Mouse (Mus musculus) olfactory bulb, adult 2 months (tissue): ENCODE measurements around the gene Ube2o. TPM values are rescaled to one million over a fixed set of nuclear protein-coding genes. Genes with fewer than 3 reads are reported as not detected.

Experiments used
- H3K27ac ChIP-seq: fragments of 200-500 bp; 2 replicates; pipeline ENCODE4 v1.5.1; 2012; ENCODE audit warnings: low read depth, low read length; ENCODE audit not compliant: insufficient read depth
- H3K4me1 ChIP-seq: fragments of 200-500 bp; 2 replicates; pipeline ENCODE4 v1.6.1; 2012; ENCODE audit warnings: low read length; ENCODE audit not compliant: control insufficient read depth, insufficient read depth
- H3K4me3 ChIP-seq: fragments of 200-500 bp; 2 replicates; pipeline ENCODE4 v1.5.1; 2012; ENCODE audit warnings: mild to moderate bottlenecking, low read depth, low read length, moderate library complexity; ENCODE audit not compliant: insufficient read depth
- CTCF ChIP-seq: fragments of 200-500 bp; IDR thresholded peaks from 2 replicates; pipeline ENCODE4 v1.5.1; 2012; ENCODE audit warnings: low read depth, mild to moderate bottlenecking, low read length, moderate library complexity; ENCODE audit not compliant: insufficient read depth
- POLR2A ChIP-seq: fragments of 200-500 bp; IDR thresholded peaks from 2 replicates; pipeline ENCODE4 v1.6.1; 2012; ENCODE audit warnings: mild to moderate bottlenecking, low read depth, low read length, moderate library complexity; ENCODE audit not compliant: insufficient read depth
- WGBS: fragments of 180-500 bp; shearing (Covaris S2); methylation state at CpG from one replicate; pipeline ENCODE4 v1.1.7; 2018; 5-methylcytosine and 5-hydroxymethylcytosine counted together
- polyA plus RNA-seq: library from polyadenylated mRNA; stranded (reverse); fragments of >200 nt; gene quantifications from 2 replicates; pipeline ENCODE4 v1.2.4, GENCODE M21; 2012; ENCODE audit warnings: low replicate concordance; ENCODE audit not compliant: missing spikeins, insufficient read depth, insufficient read length

The Ube2o gene
- polyA plus RNA-seq, 1 experiment, result not detected

DNA sequence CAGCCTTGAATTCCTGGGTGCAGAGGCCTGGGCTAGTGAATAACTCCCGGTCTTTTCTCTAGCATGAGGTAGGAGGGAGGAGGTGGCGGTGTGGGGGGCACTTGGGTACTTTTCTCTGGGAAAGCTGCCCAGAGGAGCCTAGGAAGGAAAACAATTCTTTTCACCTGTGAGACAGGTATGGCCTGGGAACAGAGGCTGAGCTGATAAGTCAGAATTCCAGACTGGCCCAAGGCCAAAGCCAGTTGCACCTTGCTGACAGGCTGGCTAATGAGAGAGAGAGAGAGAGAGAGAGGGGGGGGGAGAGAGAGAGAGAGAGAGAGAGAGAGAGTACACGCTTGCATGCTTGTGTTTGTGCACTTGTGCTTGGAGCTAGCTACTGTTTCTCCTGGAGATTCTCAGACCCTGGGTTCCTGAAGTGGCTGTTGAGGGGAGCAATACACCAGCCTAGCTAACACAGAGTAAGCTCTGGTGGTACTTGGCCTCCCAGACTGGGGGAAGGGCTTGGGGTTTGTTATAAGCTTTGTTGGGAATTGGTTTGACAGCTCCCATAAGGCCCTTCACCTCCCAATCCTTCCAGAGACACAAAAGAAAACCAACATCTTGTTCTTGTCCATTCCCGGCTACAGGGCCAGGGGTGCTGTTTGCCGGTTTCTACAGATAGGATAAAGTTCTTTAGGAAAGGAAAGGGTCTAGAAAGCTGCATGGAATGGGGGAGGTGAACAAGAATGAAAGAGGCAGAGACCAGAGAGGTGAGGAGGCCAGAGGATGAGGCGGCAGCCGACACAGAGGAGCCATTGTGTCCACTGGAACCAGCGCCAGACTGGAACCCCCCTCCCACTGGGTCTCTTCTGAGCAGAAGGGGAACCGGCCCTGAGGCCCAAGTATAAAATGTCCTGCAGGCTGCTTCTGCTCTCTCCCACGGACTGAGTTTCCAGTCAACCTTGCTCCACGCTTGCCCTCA is 50.8 kb downstream of the Ube2o start, which contains the start of gene Sphk1:
Sphk1 (plus strand) TSS at position 739 of the 961 bp plus-strand sequence.
- WGBS, result 61% methylated on average over 11 of the region's 11 CpGs
- peaks cover 34% of the 10 kb centered on the region for H3K4me1 ChIP-seq
- no peak for TF ChIP-seq CTCF
- no peak for TF ChIP-seq POLR2A
- peak within 1 kb of the TSS; percentile 33 for H3K4me3 ChIP-seq
- H3K27ac ChIP-seq, result no peak within 1 kb of the TSS; the same call in 1 of the 2 replicates

- TF ChIP-seq CTCF (no peak), POLR2A (no peak)
- Histone ChIP-seq H3K27ac (no peak overlapping the region), H3K4me1 (peaks cover 32% of the 10 kb centered on the region), H3K4me3 (no peak overlapping the region)
- 74% methylated on average over 8 of the region's 8 CpGs for WGBS
Observed at GRCm38 (mm10) chr11:116528636-116529320, 52.5 kb downstream of the Ube2o start.

DNA sequence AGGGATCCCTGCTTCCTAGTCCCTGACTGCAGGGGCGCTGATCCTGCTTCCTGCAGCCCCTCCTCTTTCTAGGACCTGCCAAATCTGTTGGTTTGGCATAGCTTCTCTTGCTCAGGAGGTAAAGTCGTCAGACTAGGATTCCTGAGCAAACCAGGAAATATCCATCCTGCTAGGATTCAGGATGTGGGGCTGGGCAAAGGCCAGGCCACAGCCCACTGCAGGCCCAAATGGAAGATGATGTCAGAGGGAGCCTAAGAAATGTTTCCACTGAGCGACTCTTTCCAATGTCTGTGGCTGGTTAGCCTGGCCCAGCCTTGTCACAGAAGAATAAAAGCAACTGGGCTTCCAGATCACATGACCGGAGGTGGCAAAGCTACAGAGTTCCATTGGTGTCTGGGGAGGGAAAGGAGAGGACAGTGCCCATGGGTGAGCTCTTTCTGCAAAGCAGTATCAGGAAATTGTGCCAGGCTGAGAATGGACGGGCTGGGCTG is 57.5 kb downstream of the Ube2o start:
- TF ChIP-seq CTCF (no peak), POLR2A (no peak)
- H3K4me1 ChIP-seq, result peaks cover 19% of the 10 kb centered on the region
- WGBS, result 47% methylated on average over 5 of the region's 5 CpGs
- H3K4me3 ChIP-seq, result no peak overlapping the region
- 0 out of 2 replicates have a peak overlapping the region, but pooled peaks have one; percentile 21 for H3K27ac ChIP-seq

DNA sequence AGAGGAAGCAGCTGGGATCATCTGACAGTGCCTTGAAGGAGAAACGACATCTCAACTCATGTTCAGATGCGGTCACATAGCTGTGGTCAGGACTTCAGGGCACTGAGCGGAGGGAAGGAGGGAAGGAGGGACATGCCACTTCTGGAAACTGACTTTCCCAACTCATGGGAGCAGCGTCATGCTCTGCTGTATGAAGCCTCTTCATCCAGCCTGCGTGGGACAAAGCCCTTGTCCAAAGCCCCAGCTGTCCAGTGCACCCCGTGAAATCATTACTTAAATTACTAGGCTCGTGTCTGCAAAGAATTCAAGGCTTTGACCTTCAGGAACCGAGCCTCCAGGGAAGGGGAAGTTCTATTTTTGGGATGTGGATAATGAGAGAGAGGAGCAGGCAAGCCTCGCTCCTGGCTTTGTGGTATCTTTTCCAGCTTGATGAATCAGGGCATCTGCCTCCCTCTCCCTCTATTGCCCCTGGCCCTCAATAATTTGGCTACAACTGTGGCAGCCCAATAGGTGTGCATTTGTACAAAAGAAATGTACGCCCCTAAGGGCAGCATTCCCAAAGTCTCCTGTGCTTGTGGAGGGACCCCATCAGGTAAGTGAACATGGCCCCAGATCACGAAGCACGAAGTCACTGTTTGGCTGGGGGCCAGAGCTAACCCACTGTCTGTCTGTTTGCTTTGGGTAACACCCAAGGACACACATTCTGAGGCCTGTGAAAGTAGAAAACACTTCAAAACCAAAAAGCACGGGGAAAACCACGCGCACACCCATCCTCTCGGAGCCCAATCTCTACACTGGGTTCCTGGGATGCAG is 58.2 kb downstream of the Ube2o start:
- Histone ChIP-seq H3K4me1 (peaks cover 24% of the 10 kb centered on the region), H3K27ac (peak overlapping the region; percentile 12), H3K4me3 (no peak overlapping the region)
- TF ChIP-seq POLR2A (no peak), CTCF (no peak)
- 47% methylated on average over 16 of the region's 16 CpGs for WGBS

- 84% methylated on average over 3 of the region's 3 CpGs for WGBS
- H3K27ac ChIP-seq, result no peak overlapping the region
- no peak overlapping the region for H3K4me3 ChIP-seq
- H3K4me1 ChIP-seq, result peaks cover 24% of the 10 kb centered on the region
- TF ChIP-seq POLR2A (no peak), CTCF (no peak)
Observed at GRCm38 (mm10) chr11:116522046-116522445, 59.2 kb downstream of the Ube2o start.

GRCm38 (mm10) chr11:116521143-116521542 is 60.1 kb downstream of the Ube2o start:
- Histone ChIP-seq H3K4me3 (no peak overlapping the region), H3K27ac (no peak overlapping the region), H3K4me1 (peaks cover 24% of the 10 kb centered on the region)
- TF ChIP-seq CTCF (no peak), POLR2A (no peak)
- 66% methylated on average over 3 of the region's 3 CpGs for WGBS

DNA sequence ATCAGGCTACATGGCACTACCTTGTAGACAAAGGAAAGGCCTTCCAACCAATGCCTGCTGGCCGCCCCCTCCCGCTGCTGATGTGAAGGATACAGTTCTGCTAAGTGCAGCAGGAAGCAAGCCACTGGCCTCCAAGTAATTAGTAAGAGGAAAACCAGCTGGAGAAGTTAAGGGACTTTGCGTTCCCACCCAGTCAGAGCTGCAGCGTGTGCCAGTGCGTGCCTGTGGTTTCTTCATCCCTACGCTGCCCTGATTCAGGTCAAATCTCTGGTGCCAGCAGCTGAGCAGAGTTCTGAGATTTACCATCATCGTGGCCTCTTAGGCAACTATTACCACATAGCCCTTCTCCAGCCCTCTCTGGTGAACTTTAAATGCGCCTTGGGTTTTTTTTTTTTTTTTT is 62.8 kb downstream of the Ube2o start:
- WGBS, result 54% methylated on average over 8 of the region's 8 CpGs
- peaks cover 25% of the 10 kb centered on the region for H3K4me1 ChIP-seq

GRCm38 (mm10) chr11:116515330-116516020 is 65.8 kb downstream of the Ube2o start:
- TF ChIP-seq CTCF (no peak), POLR2A (no peak)
- Histone ChIP-seq H3K27ac (no peak overlapping the region), H3K4me3 (no peak overlapping the region), H3K4me1 (peaks cover 13% of the 10 kb centered on the region)
- WGBS, result 40% methylated on average over 24 of the region's 24 CpGs

More for the DNA sequence above, 62.8 kb downstream of the Ube2o start:
- TF ChIP-seq CTCF (no peak), POLR2A (no peak)
- no peak overlapping the region for H3K27ac ChIP-seq
- H3K4me3 ChIP-seq, result no peak overlapping the region
